Mouse (Mus musculus): ENCODE measurements around the gene Adamts17. TPM values are rescaled to one million over a fixed set of nuclear protein-coding genes. Genes with fewer than 3 reads are reported as not detected.

Gene Adamts17
- total and polyA plus RNA-seq, 3 experiments = not detected

DNA sequence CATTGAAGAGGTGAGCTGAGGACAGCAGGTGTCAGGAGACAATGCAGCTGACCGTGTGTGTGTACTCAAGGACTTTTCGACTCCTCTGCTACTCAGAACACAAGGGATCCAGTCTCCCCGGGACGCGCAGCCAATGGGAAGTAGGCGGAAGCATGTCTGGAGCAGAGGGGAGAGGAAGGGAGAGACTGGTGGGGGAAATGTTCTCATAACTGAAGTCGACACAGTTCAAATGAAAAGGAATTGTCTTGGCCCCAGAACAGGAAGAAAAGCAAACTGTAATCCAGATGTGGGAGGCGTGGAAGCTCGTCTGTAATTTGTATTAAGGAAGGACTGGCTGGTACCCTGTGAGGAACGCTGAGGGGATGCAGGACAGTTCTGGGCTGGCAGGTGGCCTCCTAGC, 135.3 kb downstream of the Adamts17 start:
- in situ Hi-C loops (cut with MboI; ENCODE audit: low pct_ligation_motif_present, low pct_unique_long_range_greater_than_20kb, low sequenced_read_pairs) = no loop called here
- no peak overlapping the region for H3K4me2 ChIP-seq (ENCODE audit: insufficient read depth, low read depth, poor library complexity, severe bottlenecking)
- no peaks in the 10 kb centered on the region for H3K36me3 ChIP-seq (replicated peaks in 1 of 2; ENCODE audit: control insufficient read depth in 1 of 2, insufficient read depth in 1 of 2, low read length in 1 of 2)
- H3K4me1 ChIP-seq (ENCODE audit: control insufficient read depth in 1 of 2, insufficient read depth in 2 of 2) = no peaks in the 10 kb centered on the region
- peaks cover 81% of the 10 kb centered on the region for H3K27me3 ChIP-seq (replicated peaks)
- DNase-seq (ENCODE audit: extremely low read depth) = no peak
- dilution Hi-C loops (cut with MboI; ENCODE audit: extremely low pct_ligation_motif_present, extremely low pct_unique_long_range_greater_than_20kb, low sequenced_read_pairs) = no loop called here
- no peak overlapping the region for H3K27ac ChIP-seq (ENCODE audit: insufficient read depth, low read depth)
- H3K4me3 ChIP-seq (replicated peaks in 1 of 3; ENCODE audit: low read depth in 2 of 3, low read length in 2 of 3, poor library complexity in 1 of 3) = no peak overlapping the region
- no peak for TF ChIP-seq USF2 (conservative IDR thresholded peaks at IDR 0.05; ENCODE audit: low read depth, low read length)
- TF ChIP-seq TBP (conservative IDR thresholded peaks at IDR 0.05; ENCODE audit: low read depth, low read length) = no peak
- TF ChIP-seq USF1 (IDR thresholded peaks at IDR 0.05; ENCODE audit: low read depth, low read length) = no peak
- TF ChIP-seq E2F4 (IDR thresholded peaks at IDR 0.05; ENCODE audit: insufficient replicate concordance, low read depth, low read length) = no peak
- TF ChIP-seq JUN (IDR thresholded peaks at IDR 0.05; ENCODE audit: insufficient read depth, low read depth, low read length) = no peak
- TF ChIP-seq EP300 (IDR thresholded peaks at IDR 0.05; ENCODE audit: low read length) = no peak
- TF ChIP-seq GABPA (IDR thresholded peaks at IDR 0.05; ENCODE audit: insufficient replicate concordance, low read depth, low read length) = no peak
- no peak for TF ChIP-seq ZC3H11A (IDR thresholded peaks at IDR 0.05; ENCODE audit: low read depth, low read length)
- TF ChIP-seq TCF12 (IDR thresholded peaks at IDR 0.05; ENCODE audit: low read depth, low read length) = no peak
- TF ChIP-seq ZKSCAN1 (IDR thresholded peaks at IDR 0.05; ENCODE audit: borderline replicate concordance, low read depth, low read length) = no peak
- TF ChIP-seq UBTF (IDR thresholded peaks at IDR 0.05; ENCODE audit: low read depth, low read length) = no peak
- TF ChIP-seq CHD2 (IDR thresholded peaks at IDR 0.05; ENCODE audit: low read length) = no peak
- TF ChIP-seq SMC3 (IDR thresholded peaks at IDR 0.05; ENCODE audit: low read depth, low read length) = no peak
- TF ChIP-seq RAD21 (IDR thresholded peaks at IDR 0.05; ENCODE audit: low read depth, low read length) = no peak
- TF ChIP-seq IRF4 (IDR thresholded peaks at IDR 0.05; ENCODE audit: low read depth, low read length) = no peak
- TF ChIP-seq PAX5 (IDR thresholded peaks at IDR 0.05; ENCODE audit: low read length) = no peak
- TF ChIP-seq ETS1 (conservative IDR thresholded peaks at IDR 0.05; ENCODE audit: low read depth, low read length) = no peak
- TF ChIP-seq NELFE (IDR thresholded peaks at IDR 0.05; ENCODE audit: low read depth, low read length) = no peak
- no peaks in the 10 kb centered on the region for H3K9me3 ChIP-seq (replicated peaks; ENCODE audit: low read length)
- no peaks in the 10 kb centered on the region for H3K79me2 ChIP-seq (replicated peaks; ENCODE audit: control insufficient read depth, extremely low read depth, insufficient read depth, poor library complexity, severe bottlenecking)
- no peak overlapping the region for H3K9ac ChIP-seq (ENCODE audit: insufficient read depth, low read depth)

DNA sequence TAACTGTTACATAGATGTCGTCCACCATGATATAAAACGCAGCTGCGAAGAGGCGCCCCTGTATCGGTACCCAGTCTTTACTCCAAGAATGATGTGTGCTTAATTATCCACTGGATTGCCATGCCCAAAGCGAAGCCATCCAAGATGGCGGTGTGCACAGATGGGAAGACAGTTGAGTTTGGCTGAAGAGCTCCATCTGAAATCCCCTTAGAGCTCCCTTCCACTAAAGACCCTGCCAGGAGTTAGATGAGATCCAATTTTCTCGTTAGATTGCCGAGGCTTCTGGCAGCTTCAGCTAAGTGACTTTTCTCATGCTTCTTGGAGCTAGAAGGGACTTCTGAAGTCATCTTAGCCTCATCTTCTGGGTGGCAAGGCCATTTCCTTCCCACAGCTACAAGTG, 136.8 kb downstream of the Adamts17 start:
- Histone ChIP-seq H3K79me2 (replicated peaks; ENCODE audit: control insufficient read depth, extremely low read depth, insufficient read depth, poor library complexity, severe bottlenecking) (no peaks in the 10 kb centered on the region), H3K27me3 (replicated peaks) (peaks cover 86% of the 10 kb centered on the region), H3K9me3 (replicated peaks; ENCODE audit: low read length) (no peaks in the 10 kb centered on the region), H3K9ac (ENCODE audit: insufficient read depth, low read depth) (no peak overlapping the region), H3K4me3 (replicated peaks in 1 of 3; ENCODE audit: low read depth in 2 of 3, low read length in 2 of 3, poor library complexity in 1 of 3) (no peak overlapping the region), H3K27ac (ENCODE audit: insufficient read depth, low read depth) (no peak overlapping the region), H3K4me2 (ENCODE audit: insufficient read depth, low read depth, poor library complexity, severe bottlenecking) (no peak overlapping the region), H3K4me1 (ENCODE audit: control insufficient read depth in 1 of 2, insufficient read depth in 2 of 2) (no peaks in the 10 kb centered on the region), H3K36me3 (replicated peaks in 1 of 2; ENCODE audit: control insufficient read depth in 1 of 2, insufficient read depth in 1 of 2, low read length in 1 of 2) (no peaks in the 10 kb centered on the region)
- no peak for DNase-seq (ENCODE audit: extremely low read depth)
- TF ChIP-seq ETS1 (conservative IDR thresholded peaks at IDR 0.05; ENCODE audit: low read depth, low read length) = no peak
- TF ChIP-seq BHLHE40 (IDR thresholded peaks at IDR 0.05; ENCODE audit: low read depth, low read length) = no peak
- no peak for TF ChIP-seq E2F4 (IDR thresholded peaks at IDR 0.05; ENCODE audit: insufficient replicate concordance, low read depth, low read length)
- TF ChIP-seq MAX (IDR thresholded peaks at IDR 0.05; ENCODE audit: low read length) = no peak
- TF ChIP-seq POLR2A (IDR thresholded peaks at IDR 0.05; ENCODE audit: low read depth, low read length) = no peak
- TF ChIP-seq IRF4 (IDR thresholded peaks at IDR 0.05; ENCODE audit: low read depth, low read length) = no peak
- TF ChIP-seq CTCF (conservative IDR thresholded peaks at IDR 0.05 in 1 of 2, IDR thresholded peaks at IDR 0.05 in 1 of 2; ENCODE audit: low read depth in 2 of 2, low read length in 2 of 2) = no peak
- TF ChIP-seq RCOR1 (conservative IDR thresholded peaks at IDR 0.05; ENCODE audit: low read depth, low read length) = no peak
- TF ChIP-seq MXI1 (IDR thresholded peaks at IDR 0.05; ENCODE audit: low read depth, low read length) = no peak
- TF ChIP-seq SMC3 (IDR thresholded peaks at IDR 0.05; ENCODE audit: low read depth, low read length) = no peak
- TF ChIP-seq KAT2A (IDR thresholded peaks at IDR 0.05; ENCODE audit: insufficient replicate concordance, low read length) = no peak
- TF ChIP-seq CHD1 (IDR thresholded peaks at IDR 0.05; ENCODE audit: low read depth, low read length) = no peak
- TF ChIP-seq TCF12 (IDR thresholded peaks at IDR 0.05; ENCODE audit: low read depth, low read length) = no peak
- no peak for TF ChIP-seq MEF2A (IDR thresholded peaks at IDR 0.05; ENCODE audit: borderline replicate concordance, low read depth, low read length)
- in situ Hi-C loops (cut with MboI; ENCODE audit: low pct_ligation_motif_present, low pct_unique_long_range_greater_than_20kb, low sequenced_read_pairs) (no loop called here), dilution Hi-C loops (cut with MboI; ENCODE audit: extremely low pct_ligation_motif_present, extremely low pct_unique_long_range_greater_than_20kb, low sequenced_read_pairs) (no loop called here)
